Mouse (Mus musculus) MEL (cell line): ENCODE results near the gene Slc39a9. TPM values are rescaled to one million over a fixed set of nuclear protein-coding genes. Genes with fewer than 3 reads are reported as not detected.

Source experiments
- DNase-seq: peaks from one replicate; pipeline ENCODE4 v3.0.0; 2011; ENCODE audit warnings: low read depth, low spot score
- H3K27ac ChIP-seq: 2 replicates; pipeline ENCODE4 v1.5.1; 2012; ENCODE audit warnings: low read depth, mild to moderate bottlenecking, control low read depth, low read length, moderate library complexity; ENCODE audit not compliant: control insufficient read depth
- H3K27me3 ChIP-seq, 2 experiments: fragments of 150-350 bp in 1 of 2; sonication (generic) in 1 of 2; 2 replicates each; pipeline ENCODE4 v1.6.1; 2012; ENCODE audit warnings: low read length in 2 of 2, mild to moderate bottlenecking in 2 of 2, improper control_type of control experiment in 1 of 2, moderate library complexity in 1 of 2; ENCODE audit not compliant: insufficient read depth in 2 of 2, control insufficient read depth in 1 of 2
- H3K36me3 ChIP-seq, 2 experiments: 2 replicates each; pipeline ENCODE4 v1.6.1; 2012 to 2014; ENCODE audit warnings: low read length in 2 of 2, improper control_type of control experiment in 1 of 2, inconsistent platforms in 1 of 2, mild to moderate bottlenecking in 1 of 2; ENCODE audit not compliant: insufficient read depth in 2 of 2, control insufficient read depth in 1 of 2
- H3K4me1 ChIP-seq, 2 experiments: fragments of 150-350 bp in 1 of 2; sonication (generic) in 1 of 2; 2 replicates each; pipeline ENCODE4 v1.6.1; 2012; ENCODE audit warnings: low read length in 2 of 2, improper control_type of control experiment in 1 of 2, mild to moderate bottlenecking in 1 of 2; ENCODE audit not compliant: insufficient read depth in 2 of 2, control insufficient read depth in 1 of 2
- H3K4me3 ChIP-seq, 2 experiments: fragments of 150-350 bp in 1 of 2; sonication (generic) in 1 of 2; 2 replicates each; pipeline ENCODE4 v1.5.1; 2012; ENCODE audit warnings: low read depth in 2 of 2, low read length in 2 of 2, mild to moderate bottlenecking in 2 of 2, moderate library complexity in 2 of 2, control low read depth in 1 of 2, improper control_type of control experiment in 1 of 2; ENCODE audit not compliant: control insufficient read depth in 1 of 2, insufficient read depth in 1 of 2
- H3K79me2 ChIP-seq: 2 replicates; pipeline ENCODE4 v1.6.1; 2012; ENCODE audit warnings: mild to moderate bottlenecking, low read length, moderate library complexity; ENCODE audit not compliant: control insufficient read depth, poor library complexity, insufficient read depth
- H3K9ac ChIP-seq: 2 replicates; pipeline ENCODE4 v1.6.1; 2012; ENCODE audit warnings: low read depth, mild to moderate bottlenecking, control low read depth, low read length, moderate library complexity; ENCODE audit not compliant: control insufficient read depth, poor library complexity, severe bottlenecking
- H3K9me3 ChIP-seq: fragments of 150-350 bp; sonication (generic); replicated peaks from 2 replicates; pipeline ENCODE4 v1.6.1; 2012; ENCODE audit warnings: mild to moderate bottlenecking, low read length, improper control_type of control experiment, moderate library complexity; ENCODE audit not compliant: insufficient read depth
- BHLHE40 ChIP-seq: IDR thresholded peaks from 2 replicates; pipeline ENCODE4 v1.6.1; 2012; ENCODE audit warnings: low read depth, mild to moderate bottlenecking, inconsistent platforms, low read length, improper control_type of control experiment, borderline replicate concordance
- CHD1 ChIP-seq: IDR thresholded peaks from 2 replicates; pipeline ENCODE4 v1.6.1; 2012; ENCODE audit warnings: low read depth, mild to moderate bottlenecking, inconsistent platforms, low read length, improper control_type of control experiment
- CTCF ChIP-seq, 3 experiments: IDR thresholded peaks in 2 of 3; conservative IDR thresholded peaks in 1 of 3; 2 replicates each; pipeline ENCODE4 v1.5.1; 2011 to 2012; ENCODE audit warnings: low read length in 3 of 3, low read depth in 2 of 3, mild to moderate bottlenecking in 2 of 3, improper control_type of control experiment in 1 of 3, inconsistent platforms in 1 of 3, mixed read lengths in 1 of 3, moderate library complexity in 1 of 3; ENCODE audit not compliant: control insufficient read depth in 1 of 3, insufficient read depth in 1 of 3, poor library complexity in 1 of 3, severe bottlenecking in 1 of 3
- E2F4 ChIP-seq: IDR thresholded peaks from 2 replicates; pipeline ENCODE4 v1.6.1; 2011; ENCODE audit warnings: low read depth, low read length, improper control_type of control experiment, borderline replicate concordance
- ETS1 ChIP-seq: IDR thresholded peaks from 2 replicates; pipeline ENCODE4 v1.6.1; 2012; ENCODE audit warnings: low read depth, mild to moderate bottlenecking, inconsistent platforms, low read length, improper control_type of control experiment, moderate library complexity
- HCFC1 ChIP-seq: IDR thresholded peaks from 2 replicates; pipeline ENCODE4 v1.6.1; 2012; ENCODE audit warnings: low read depth, mild to moderate bottlenecking, inconsistent platforms, low read length, improper control_type of control experiment, moderate library complexity
- KAT2A ChIP-seq: conservative IDR thresholded peaks from 2 replicates; pipeline ENCODE4 v1.6.1; 2012; ENCODE audit warnings: low read depth, low read length, improper control_type of control experiment, inconsistent platforms
- MAX ChIP-seq: IDR thresholded peaks from 2 replicates; pipeline ENCODE4 v1.6.1; 2011; ENCODE audit warnings: low read length, improper control_type of control experiment
- MEF2A ChIP-seq: IDR thresholded peaks from 2 replicates; pipeline ENCODE4 v1.6.1; 2014; ENCODE audit warnings: low read depth, mild to moderate bottlenecking, inconsistent platforms, low read length, improper control_type of control experiment; ENCODE audit not compliant: poor library complexity, insufficient replicate concordance, severe bottlenecking; ENCODE audit errors: extremely low read depth
- MXI1 ChIP-seq: IDR thresholded peaks from 2 replicates; pipeline ENCODE4 v1.6.1; 2011; ENCODE audit warnings: mild to moderate bottlenecking, low read depth, low read length, improper control_type of control experiment
- MYB ChIP-seq: IDR thresholded peaks from 2 replicates; pipeline ENCODE4 v1.6.1; 2011; ENCODE audit warnings: mild to moderate bottlenecking, low read depth, low read length, improper control_type of control experiment
- MYC ChIP-seq: IDR thresholded peaks from 2 replicates; pipeline ENCODE4 v1.6.1; 2011; ENCODE audit warnings: low read depth, mild to moderate bottlenecking, low read length, improper control_type of control experiment, moderate library complexity
- NRF1 ChIP-seq: IDR thresholded peaks from 2 replicates; pipeline ENCODE4 v1.6.1; 2014; ENCODE audit warnings: low read depth, mild to moderate bottlenecking, inconsistent platforms, low read length, improper control_type of control experiment, moderate library complexity; ENCODE audit not compliant: poor library complexity, insufficient read depth, severe bottlenecking
- POLR2A ChIP-seq, 2 experiments: IDR thresholded peaks; 2 replicates each; pipeline ENCODE4 v1.6.1; 2011 to 2012; ENCODE audit warnings: low read length in 2 of 2, mild to moderate bottlenecking in 2 of 2, control low read depth in 1 of 2, improper control_type of control experiment in 1 of 2, low read depth in 1 of 2, moderate library complexity in 1 of 2; ENCODE audit not compliant: control insufficient read depth in 1 of 2, insufficient read depth in 1 of 2, poor library complexity in 1 of 2
- POLR2AphosphoS2 ChIP-seq: IDR thresholded peaks from 2 replicates; pipeline ENCODE4 v1.6.1; 2011; ENCODE audit warnings: low read length, improper control_type of control experiment
- POLR2AphosphoS5 ChIP-seq: IDR thresholded peaks from 2 replicates; pipeline ENCODE4 v1.6.1; 2012; ENCODE audit warnings: low read depth, borderline replicate concordance, mild to moderate bottlenecking, inconsistent platforms, low read length, moderate library complexity, mixed read lengths
- RAD21 ChIP-seq: IDR thresholded peaks from 2 replicates; pipeline ENCODE4 v1.6.1; 2011; ENCODE audit warnings: mild to moderate bottlenecking, low read depth, low read length, improper control_type of control experiment
- SIN3A ChIP-seq: IDR thresholded peaks from 2 replicates; pipeline ENCODE4 v1.6.1; 2012; ENCODE audit warnings: low read length, improper control_type of control experiment, inconsistent platforms
- SMC3 ChIP-seq: IDR thresholded peaks from 2 replicates; pipeline ENCODE4 v1.6.1; 2011; ENCODE audit warnings: low read depth, low read length, improper control_type of control experiment
- TCF12 ChIP-seq: IDR thresholded peaks from 2 replicates; pipeline ENCODE4 v1.6.1; 2014; ENCODE audit warnings: low read depth, mild to moderate bottlenecking, inconsistent platforms, low read length, improper control_type of control experiment, moderate library complexity
- UBTF ChIP-seq: IDR thresholded peaks from 2 replicates; pipeline ENCODE4 v1.6.1; 2012; ENCODE audit warnings: low read depth, mild to moderate bottlenecking, inconsistent platforms, low read length, improper control_type of control experiment, moderate library complexity, borderline replicate concordance; ENCODE audit not compliant: insufficient read depth
- USF1 ChIP-seq: IDR thresholded peaks from 2 replicates; pipeline ENCODE4 v1.6.1; 2014; ENCODE audit warnings: low read depth, mild to moderate bottlenecking, inconsistent platforms, low read length, improper control_type of control experiment, moderate library complexity
- ZC3H11A ChIP-seq: IDR thresholded peaks from 2 replicates; pipeline ENCODE4 v1.6.1; 2012; ENCODE audit warnings: low read depth, mild to moderate bottlenecking, inconsistent platforms, low read length, improper control_type of control experiment
- polyA plus RNA-seq, 2 experiments: library from polyadenylated mRNA; stranded (reverse) in 1 of 2; unstranded in 1 of 2; fragments of >175 nt in 1 of 2; fragments of >200 nt in 1 of 2; gene quantifications; 2 replicates each; pipeline versions ENCODE4 v1.2.1 to v1.2.4; 2012; ENCODE audit warnings: low replicate concordance in 2 of 2, low read depth in 1 of 2; ENCODE audit not compliant: insufficient read length in 2 of 2, insufficient read depth in 1 of 2, missing spikeins in 1 of 2
- total RNA-seq: library from RNA; depleted of rRNA; stranded (reverse); fragments of 300-350 nt; gene quantifications from 2 replicates; pipeline ENCODE4 v1.2.3, GENCODE M21; 2012

The Slc39a9 gene
- total and polyA plus RNA-seq, 3 experiments = 13.1 to 34.4 TPM; not detected in 1

DNA sequence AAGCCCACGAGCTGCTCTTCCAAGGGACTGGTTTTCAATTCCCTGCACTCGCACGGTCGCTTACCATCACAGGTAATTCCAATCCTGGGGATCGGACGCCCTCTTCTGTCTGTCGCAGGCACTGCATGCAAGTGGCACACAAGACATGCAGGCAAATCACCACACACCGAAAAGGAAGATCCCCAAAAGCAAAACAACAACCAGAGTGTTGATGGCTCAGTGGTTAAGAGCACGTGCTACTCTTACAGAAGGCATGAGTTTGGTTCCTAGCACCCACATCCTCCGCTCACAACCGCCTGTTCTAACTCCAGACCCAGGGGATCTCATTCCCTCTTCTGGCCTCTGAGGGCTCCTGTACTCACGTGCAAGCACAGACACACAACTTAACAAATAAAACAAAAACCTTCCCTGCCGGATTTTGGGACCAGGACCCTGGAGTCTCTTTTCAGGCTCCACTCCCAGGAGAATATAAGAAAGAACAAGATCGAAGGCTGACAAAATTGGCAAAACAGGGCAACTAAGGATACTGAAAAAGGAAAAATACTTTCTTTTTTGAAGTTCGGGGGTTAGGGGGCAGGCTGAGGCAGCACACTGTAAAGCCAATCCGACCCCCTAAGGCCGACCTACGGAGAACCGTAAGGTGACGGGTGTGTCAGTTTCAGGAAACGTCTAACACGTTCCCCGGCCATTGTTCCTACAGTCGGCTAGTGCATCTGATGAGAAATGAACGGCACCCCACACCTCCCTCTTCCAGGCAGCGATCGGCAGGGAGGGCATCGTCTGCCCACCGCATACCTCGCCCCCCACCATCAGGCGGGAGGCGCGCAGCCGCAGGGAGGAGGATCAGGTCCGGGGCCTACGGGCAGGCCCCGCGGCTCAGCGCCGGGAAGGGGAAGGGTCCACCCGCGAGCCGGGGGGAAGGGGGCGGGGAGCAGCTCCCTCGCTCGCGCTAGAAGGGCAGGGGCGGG lies 674 bp upstream of the Slc39a9 start:
- TF ChIP-seq CHD1 = peak; percentile 94; the same call in 1 of the 2 replicates
- TF ChIP-seq USF1 = 0 out of 2 replicates have a peak, but pooled peaks have one; percentile 8
- peak; percentile 64 for TF ChIP-seq RAD21
- peak; percentile 64; the same call in 1 of the 2 replicates for TF ChIP-seq HCFC1
- peak; percentile 89 for TF ChIP-seq SIN3A
- peak; percentile 78 to 93 (median 79) for TF ChIP-seq CTCF (IDR thresholded peaks at IDR 0.05 in 2 of 3, conservative IDR thresholded peaks at IDR 0.05 in 1 of 3; ENCODE audit: control insufficient read depth in 1 of 3, insufficient read depth in 1 of 3, low read depth in 2 of 3, low read length in 3 of 3, poor library complexity in 1 of 3, severe bottlenecking in 1 of 3)
- peak; percentile 79; the same call in 1 of the 2 replicates for TF ChIP-seq BHLHE40
- no peak for TF ChIP-seq POLR2AphosphoS2
- TF ChIP-seq E2F4 = no peak
- no peak for TF ChIP-seq ETS1
- TF ChIP-seq MAX = peak; percentile 97
- TF ChIP-seq POLR2A (IDR thresholded peaks at IDR 0.05; ENCODE audit: control insufficient read depth in 1 of 2, insufficient read depth in 1 of 2, low read depth in 1 of 2, low read length in 2 of 2, poor library complexity in 1 of 2) = 0 out of 4 replicates have a peak, but pooled peaks of 1 of the 2 experiments have one; percentile 13
- TF ChIP-seq KAT2A = no peak
- no peak for TF ChIP-seq MEF2A
- 0 out of 2 replicates have a peak, but pooled peaks have one; percentile 79 for TF ChIP-seq UBTF
- TF ChIP-seq SMC3 = peak; percentile 57
- no peak for TF ChIP-seq POLR2AphosphoS5
- TF ChIP-seq MYB = no peak
- TF ChIP-seq ZC3H11A = peak; percentile 34; the same call in 1 of the 2 replicates
- TF ChIP-seq NRF1 = peak; percentile 53
- TF ChIP-seq MXI1 = peak; percentile 96
- no peak for TF ChIP-seq TCF12
- TF ChIP-seq MYC = peak; percentile 94
- H3K27me3 ChIP-seq = no peaks in the 10 kb centered on the region
- peak overlapping the region; percentile 91 for H3K9ac ChIP-seq
- H3K4me1 ChIP-seq = peaks cover 12 to 13% of the 10 kb centered on the region in 2 experiments; a peak in 3 of 4 replicates
- peaks cover 66% of the 10 kb centered on the region for H3K79me2 ChIP-seq
- H3K27ac ChIP-seq = peak overlapping the region; percentile 27
- DNase-seq = peak; percentile 91
- peak overlapping the region; percentile 79 to 91 for H3K4me3 ChIP-seq
- H3K36me3 ChIP-seq = peaks cover 35 to 39% of the 10 kb centered on the region in 2 experiments
- no peaks in the 10 kb centered on the region for H3K9me3 ChIP-seq
